Mouse (Mus musculus): ENCODE measurements around the gene Gse1.

Gene Gse1

DNA sequence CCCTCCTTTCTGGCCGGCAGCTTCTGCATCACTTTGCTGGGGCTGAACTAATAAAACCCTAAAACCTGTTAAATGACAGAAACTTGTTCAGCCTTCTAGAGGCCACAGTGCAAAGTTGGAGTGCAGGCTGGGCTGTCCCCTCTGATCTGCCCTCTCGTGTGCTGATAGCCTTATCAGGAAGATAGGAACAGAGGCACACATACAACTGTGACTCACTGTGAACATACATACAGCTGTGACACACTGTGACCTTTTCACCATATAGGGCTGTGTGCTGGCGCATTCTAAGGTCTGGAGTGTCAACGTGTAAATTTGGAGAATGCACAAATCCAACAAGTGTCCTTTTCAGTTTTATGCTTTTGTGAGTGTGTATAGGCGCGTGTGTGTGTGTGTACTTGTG, 226.1 kb downstream of the Gse1 start:
- DNase-seq (ENCODE audit: low read depth), result no peak

DNA sequence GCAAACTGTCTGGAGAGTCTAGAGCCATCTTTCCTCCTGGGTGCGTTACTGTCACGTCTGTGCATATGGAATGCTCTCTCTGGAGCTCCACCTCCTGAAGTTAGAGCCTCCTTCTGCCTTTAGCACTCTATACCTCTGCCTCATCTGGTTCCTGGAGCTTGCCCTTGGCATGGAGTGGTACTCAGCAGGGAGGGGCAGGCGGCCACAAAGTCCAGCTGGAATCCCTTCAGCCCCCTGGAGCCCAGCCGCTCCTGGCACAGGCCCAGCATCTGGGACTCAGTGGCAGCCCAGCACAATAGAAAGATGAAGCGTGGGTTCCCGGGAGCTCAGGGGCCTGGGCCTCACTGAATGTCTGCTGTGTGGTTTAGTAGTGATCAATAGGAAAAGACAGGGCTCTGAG, 232.1 kb downstream of the Gse1 start:
- DNase-seq (ENCODE audit: low read depth), result no peak

DNA sequence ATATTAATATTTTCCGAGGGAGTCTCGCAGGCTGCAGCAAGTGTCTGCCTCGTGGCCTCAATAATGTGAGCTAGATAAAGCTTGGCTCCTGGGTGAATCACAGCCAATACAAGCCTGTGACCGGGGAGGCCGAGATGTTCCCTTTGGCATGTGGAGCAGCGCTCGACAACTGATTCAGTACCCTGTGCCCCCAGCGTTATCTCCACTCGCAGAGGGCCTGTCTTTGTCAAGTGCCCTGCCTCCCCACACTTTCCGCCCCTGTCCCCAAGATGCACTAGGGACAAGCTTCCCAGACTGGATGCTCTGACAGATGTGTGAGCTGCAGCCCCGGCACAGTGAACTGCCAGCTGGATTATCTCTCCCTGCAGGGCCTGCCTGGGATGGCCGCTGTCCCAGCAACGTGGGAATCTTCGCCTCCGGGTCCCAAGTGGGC, 233.9 kb downstream of the Gse1 start:
- DNase-seq (ENCODE audit: low read depth), result no peak

DNA sequence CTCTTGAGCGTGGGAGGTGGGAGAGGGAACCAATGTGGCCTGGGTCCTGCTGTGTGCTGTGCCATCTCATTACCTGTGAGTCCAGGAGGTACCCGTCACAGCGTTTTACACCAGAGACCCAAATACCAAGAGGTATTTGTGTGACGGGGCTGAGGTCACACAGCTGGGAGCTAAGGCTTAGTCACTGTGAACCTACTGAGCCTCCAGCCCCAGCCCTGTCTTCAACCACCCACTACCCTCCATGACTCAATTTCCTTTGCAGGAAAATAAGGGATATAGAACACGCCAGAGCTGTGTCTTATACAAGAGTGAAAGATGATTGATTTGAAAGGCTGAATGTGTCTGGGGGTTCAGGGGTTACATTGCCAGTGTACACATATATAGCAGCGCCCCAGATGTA, 234.4 kb downstream of the Gse1 start:
- no peak for DNase-seq (ENCODE audit: low read depth)

DNA sequence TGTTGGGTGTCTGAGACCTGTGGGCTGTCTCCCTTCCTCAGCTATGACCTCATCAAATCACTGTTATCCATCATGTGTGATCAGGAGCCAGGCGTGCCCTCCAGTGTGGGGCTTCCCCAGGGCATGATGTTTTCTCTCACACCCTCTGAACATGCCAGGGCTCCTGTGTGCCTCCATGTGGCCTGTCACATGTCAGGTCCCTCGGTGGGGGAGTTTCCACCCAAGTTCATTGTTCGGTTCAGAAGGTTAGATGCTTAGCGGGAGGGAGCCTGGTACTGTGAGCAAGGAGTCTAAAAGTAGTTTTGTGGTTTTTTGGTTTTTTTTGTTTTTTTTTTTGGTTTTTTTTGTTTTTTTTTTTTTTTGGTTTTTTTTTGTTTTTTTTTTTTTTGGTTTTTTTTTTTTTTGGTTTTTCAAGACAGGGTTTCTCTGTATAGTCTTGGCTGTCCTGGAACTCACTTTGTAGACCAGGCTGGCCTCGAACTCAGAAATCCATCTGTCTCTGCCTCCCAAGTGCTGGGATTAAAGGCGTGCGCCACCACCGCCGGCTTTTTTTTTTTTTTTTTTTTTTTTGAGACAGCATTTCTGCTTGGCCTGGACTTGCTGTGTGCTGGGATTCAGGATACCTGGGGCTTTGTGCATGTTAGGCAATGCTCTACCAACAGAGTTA, 235.8 kb downstream of the Gse1 start:
- peak; percentile 76 for DNase-seq (ENCODE audit: low read depth)

DNA sequence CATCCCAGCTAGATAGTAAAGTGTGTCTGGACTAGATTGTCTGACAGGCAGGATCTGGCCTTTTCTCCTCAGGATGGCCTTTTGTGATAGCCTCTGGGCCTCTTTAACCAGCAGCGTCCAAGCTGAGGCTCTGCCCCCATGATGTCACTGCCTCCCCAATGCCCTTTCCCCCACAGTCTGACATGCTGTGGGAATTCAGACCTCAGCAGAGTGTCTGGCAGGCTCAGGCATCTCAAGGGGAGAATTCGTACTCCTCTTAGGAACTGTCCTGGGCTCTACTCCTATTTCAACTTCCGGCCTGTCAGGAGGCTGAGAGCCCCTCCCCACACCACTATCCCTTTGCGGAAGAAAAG, 236.3 kb downstream of the Gse1 start:
- no peak for DNase-seq (ENCODE audit: low read depth)

DNA sequence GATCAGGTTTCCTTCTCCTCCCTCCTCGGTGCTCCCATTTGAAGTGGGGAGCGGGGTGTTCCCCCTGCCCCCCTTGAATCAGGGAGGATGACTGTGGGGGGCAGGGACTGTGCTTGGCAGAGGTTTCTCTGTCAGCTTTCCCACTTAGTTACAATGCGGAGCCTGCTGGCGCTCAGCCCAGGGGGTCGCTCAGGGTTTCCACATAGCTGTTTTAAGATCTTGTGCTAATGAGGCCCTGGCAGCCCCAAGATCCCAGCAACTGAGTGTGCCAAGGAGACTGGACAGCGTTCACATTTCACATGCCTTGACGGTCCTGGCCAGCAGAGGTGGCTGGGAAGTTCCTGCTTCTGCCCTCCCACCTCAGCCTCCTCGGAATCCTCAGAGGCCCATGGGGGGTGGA, 237.5 kb downstream of the Gse1 start:
- no peak for DNase-seq (ENCODE audit: low read depth)

DNA sequence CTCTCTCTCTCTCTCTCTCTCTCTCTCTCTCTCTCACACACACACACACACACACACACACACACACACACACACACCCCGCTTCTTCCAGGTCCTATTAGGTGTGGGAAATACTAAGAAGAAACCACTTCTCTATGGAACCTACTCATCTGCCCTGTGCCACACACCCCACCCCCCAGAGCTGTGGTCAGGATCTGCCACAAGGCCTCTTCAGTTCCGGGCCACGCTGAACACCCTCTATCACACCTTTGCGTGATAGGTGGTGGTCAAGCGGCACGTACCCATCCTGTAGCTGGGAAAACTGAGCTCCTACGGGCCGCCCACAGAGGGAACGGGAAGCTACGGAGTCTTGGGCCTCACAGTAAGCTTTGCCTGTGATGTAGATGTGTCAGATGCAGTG, 238.0 kb downstream of the Gse1 start:
- DNase-seq (ENCODE audit: low read depth), result no peak

DNA sequence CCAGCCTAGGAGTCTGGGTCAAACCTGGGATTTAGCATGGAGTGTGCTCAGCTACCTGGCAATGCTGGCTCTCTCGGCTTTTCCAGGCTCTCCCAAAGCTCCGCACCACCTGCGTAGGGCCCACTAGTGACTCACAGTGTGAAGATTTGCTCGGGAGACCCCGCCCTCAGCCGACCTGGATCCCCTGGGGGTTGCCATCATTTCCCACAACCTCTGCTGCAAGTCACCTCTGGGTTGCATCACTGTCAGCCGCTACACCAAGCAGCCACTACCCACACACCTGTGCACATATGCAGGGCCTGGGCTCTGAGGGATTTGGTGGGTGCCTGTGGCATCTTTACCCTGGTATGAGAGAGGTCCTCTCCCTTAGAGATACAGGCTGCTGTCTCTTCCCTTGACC, 239.3 kb downstream of the Gse1 start:
- no peak for DNase-seq (ENCODE audit: low read depth)

DNA sequence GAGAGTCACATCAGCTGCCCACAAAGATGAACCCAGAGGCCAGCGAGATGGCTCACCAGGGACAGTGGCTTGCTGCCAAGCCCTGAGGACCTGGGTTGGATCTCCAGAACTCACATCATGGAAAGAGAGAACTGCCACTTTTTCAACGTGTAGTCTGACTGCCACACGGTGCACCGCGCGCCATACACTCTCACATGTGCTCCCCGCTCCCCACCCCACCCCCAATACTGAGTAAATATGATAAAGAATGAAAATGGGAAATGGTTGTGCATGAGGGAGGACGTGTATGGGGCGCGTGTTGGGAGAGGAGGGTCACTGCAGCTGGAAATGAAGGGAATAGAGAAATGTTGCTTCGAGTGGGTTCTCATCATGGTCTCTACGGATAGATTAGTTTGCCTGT, 241.9 kb downstream of the Gse1 start:
- DNase-seq (ENCODE audit: low read depth), result no peak

DNA sequence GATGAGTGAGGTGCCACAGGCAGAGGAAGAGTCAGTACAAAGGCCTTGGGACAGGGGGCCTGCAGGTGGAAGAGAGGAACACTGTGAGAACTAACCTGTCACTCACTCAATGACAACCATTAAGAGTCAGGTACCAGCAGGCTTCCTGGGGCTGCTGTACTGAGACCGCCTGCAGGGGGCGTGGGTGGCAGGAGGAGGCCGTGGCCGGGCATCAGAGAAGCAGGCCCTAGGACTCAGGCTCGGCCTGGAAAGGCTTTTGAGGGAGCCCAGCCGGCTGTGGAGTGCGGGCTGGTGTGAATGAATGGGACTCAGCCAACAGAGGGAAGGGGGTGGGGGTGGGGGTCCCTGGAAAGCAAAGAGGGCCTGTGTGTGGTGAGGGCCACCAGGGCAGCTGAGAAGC, 242.9 kb downstream of the Gse1 start:
- peak; percentile 49 for DNase-seq (ENCODE audit: low read depth)

DNA sequence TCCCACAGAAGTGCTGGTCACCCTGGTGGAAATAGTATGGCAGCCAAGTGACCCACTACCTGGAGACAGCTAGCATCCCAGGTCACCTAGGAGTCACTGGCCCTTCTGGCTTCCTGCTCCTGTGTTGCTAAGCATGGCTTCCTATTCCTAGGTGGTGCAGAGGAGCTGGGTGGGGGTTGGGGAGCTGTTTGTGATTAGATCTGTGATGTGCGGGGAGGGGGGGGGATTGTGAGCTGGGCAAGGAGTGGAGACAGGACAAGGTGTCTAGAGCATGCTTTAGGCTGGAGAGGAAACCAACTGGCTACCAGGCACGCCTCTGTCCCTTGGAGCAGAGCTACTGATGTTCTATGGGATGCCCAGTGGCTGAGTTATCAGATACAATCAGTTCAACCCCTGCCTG, 243.5 kb downstream of the Gse1 start:
- no peak for DNase-seq (ENCODE audit: low read depth)

DNA sequence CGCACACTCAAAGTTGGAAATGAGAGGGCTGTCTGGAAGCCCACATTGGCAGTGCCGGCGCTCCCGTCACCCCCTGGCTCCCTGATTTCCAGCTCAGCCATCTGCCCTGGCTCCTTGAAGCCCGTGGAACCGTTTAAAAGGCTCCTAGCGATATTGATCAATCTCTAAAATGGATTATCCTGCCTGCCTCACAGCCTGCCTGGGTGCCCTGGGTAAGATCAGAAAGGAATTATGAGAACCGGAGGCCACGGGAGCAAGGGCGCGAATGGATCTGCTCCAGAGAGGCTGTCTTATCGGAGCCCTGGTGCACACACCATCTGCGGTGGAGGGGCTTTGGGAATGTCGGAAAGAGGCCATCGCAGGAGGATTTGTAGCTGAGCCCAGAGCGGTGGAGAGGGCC, 244.0 kb downstream of the Gse1 start:
- DNase-seq (ENCODE audit: low read depth), result no peak

DNA sequence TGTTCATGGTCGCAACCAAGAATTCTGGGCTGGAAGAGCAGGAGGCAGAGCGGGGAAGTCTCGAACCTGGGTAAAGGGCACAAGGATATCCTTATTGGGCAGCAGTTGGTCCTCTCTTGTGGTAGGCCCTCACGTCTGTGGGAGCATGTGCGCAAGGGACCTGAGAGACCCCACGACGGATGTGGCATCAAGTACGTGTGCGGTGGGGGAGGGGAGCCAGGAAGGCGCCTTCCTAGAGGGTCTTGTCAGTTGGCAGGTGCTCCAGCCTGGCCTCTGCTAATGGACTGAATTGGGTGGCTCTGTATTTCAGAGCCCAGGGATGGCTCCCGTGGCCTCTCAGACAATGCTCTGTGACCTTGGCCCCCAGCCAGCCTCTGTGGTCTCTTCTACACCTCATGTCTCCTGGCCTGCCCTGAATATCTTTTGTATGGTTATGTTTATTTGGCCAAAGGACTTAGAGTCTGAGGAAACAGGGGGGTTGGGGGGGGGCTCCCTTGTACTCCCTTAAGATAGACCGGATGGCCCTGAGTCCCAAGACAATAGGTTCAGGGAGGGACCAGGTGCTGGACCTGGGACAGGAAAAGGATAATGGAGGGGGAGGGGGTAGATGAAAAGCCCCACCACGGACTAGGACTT, 245.6 kb downstream of the Gse1 start:
- DNase-seq (ENCODE audit: low read depth), result no peak

DNA sequence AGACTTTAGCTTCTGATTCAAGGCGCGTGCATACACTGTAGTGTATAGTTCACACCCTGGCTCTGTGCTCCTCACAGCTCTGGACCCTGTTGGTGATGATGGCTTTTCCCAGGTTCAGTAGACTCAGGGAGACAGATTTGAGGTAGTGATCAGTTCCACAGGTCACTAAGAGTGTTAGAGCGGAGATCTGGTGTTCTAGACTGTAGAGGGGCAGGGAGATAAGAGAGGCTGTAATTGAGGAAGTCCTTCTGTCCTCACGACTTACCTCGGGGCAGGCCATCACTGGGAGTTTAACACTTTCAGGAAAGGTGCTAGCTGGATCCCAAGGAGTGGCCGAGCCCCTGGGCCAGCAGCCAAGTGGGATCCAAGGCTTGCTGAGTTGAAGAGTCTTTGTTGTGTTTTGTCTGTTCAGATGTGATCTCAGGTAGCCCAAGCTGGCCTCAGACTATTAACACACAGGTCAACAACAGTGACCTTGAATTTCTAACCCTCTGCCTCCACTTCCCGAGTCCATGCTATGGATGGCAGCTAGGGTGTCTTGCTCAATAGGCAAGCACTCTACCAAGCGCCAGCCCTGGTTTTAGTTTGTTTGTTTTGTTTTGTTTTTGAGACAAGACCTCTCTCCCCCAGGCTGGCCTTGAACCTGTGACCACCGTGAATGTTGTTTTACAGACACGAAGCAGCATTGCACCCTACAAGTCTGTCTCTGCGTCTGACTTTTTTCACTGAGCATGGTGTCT, 246.4 kb downstream of the Gse1 start:
- DNase-seq (ENCODE audit: low read depth), result no peak

DNA sequence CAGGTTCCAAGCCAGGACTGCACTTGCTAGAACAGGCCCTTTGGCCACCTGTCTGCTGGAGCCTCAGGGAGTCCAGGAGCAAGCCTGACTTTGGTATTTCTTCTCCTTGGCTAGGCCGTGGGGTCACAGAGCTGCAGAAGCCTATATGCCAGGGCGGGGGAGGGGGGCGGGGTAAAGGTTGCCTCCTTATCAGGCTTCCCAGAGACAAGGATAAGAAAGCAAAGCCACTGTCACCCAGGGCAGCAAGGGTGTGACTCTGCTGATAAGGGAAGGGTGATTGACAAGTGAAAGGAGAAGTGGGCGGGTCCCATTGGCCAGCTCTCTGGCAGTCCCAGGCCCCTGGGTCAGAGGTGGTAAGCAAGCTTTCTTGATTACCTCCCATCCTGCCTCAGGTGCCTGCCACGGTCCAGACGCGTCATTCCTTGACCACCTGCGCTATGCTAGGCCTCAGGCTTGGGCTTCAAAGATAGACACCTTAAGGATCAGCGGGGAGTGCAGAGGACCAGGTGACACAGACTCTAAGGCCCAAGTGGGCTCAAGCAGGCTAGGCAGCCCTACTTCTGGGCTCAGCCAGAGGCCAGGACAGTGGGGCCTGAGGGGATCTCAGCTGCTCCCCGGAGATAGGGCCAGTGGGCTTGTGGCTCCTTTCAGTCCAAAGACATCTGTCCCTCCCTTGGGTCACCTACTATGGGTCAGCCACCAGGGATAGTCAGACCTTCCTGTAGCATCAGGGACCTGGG, 247.4 kb downstream of the Gse1 start:
- DNase-seq (ENCODE audit: low read depth), result no peak

DNA sequence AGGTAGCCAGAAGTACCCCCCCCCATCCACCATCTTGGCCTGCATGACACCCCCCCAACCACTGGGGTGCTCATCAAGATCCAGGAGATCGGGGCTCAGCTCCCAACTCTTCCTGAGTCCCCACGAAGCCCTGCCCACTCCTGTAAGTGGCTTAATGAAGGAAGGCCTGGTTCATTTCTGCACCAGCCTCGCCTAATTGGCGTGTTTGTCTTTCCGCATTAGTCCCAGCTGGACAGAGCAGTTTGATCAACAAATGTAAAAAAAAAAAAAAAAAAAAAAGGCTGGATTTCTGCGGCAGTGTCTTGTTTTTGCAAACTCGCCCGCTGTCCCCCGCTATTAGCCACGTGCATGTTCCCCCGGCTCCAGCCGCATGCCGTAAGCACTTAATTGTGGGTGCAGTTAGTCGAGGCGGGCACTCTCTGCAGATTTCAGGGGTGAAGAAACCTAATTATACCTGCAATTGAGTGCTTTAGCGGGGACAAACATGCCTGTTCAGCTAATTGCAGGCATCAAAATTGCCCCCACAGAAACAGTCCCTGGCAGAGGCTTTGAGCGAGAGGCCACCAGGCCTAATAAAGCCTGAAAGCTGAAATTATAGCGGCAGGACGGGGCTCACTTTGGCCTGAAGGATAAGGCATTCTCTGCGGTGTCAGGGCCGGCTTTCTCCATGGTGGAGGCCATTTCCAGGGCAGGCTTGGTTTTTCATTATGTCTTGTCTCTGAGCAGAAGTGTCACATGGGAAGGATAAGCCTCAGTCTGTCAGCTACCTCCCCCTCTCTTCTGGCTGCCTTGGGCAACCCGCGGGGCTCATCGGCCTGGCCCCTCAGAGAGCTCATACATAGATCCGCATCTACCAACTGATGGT, 248.7 kb downstream of the Gse1 start:
- DNase-seq (ENCODE audit: low read depth), result no peak

DNA sequence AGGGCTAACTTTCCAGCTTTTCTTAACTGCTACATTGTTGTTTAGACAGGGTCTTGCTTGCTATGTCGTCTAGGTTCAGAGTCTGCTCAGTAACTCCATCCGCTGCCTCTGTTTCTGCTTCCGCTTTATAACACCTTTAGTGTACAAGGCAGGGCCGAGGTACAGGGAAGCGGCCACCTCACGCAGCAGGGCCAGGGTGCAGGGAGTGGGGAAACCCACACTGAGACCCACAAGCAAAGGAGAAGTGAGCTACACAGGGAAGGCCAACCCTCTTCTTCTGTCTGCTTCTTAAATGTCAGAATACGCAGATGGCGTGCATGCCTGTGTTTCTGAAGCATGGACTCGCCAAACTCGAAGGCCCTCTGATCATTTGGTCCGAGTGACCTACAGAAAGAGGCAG, 250.5 kb downstream of the Gse1 start:
- no peak for DNase-seq (ENCODE audit: low read depth)

DNA sequence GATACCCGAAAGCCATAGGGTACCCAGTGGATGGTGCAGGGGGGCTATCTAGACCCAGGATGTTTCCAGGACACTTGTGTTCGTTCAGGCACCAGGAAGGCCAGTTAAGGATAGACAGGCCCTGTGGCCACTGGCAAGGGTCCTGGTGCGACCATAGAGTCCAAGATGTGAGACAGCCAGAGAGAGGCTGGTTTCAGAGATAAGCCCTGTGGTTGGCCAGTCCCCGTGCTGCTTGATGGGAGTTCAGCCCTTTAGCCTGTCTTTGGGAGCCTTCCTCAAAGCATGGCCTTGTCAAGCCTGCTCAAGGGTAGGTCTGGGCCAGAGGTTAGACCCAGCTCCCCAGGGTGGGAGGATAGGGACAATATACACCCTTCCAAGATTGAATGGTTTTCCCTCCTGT, 251.4 kb downstream of the Gse1 start:
- DNase-seq (ENCODE audit: low read depth), result no peak

DNA sequence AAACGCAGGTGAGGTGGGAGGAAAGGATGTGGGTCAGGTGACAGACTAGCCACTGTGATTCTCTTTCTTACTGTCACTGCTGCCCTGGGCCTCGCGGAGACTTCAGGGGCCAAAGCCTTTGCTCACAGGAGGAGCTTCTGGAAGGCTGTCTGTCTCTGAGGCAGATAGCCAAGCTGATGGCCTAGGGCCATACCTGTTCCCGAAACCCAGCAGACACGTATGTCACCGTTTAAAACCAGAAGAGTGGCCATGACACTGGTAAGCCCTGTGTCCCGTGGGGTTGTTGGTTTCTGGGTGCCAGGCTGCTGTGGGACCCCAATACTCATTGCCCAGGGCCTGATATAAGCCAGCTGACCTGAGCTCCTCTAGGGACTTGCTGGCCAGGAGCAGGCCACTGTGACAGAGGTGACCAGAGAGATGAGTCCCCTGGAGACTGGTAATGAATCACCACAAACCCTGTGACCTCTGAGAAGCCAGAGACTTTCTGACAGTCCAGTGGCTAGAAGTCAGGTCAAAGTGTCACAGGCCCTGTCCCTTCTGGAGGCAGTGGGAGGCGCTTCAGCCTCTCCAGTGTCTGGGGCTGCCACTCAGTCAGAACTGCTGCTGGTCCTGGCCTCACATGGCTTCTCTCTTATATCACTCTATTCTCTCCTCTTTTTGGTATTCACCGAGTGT, 253.9 kb downstream of the Gse1 start:
- no peak for DNase-seq (ENCODE audit: low read depth)

DNA sequence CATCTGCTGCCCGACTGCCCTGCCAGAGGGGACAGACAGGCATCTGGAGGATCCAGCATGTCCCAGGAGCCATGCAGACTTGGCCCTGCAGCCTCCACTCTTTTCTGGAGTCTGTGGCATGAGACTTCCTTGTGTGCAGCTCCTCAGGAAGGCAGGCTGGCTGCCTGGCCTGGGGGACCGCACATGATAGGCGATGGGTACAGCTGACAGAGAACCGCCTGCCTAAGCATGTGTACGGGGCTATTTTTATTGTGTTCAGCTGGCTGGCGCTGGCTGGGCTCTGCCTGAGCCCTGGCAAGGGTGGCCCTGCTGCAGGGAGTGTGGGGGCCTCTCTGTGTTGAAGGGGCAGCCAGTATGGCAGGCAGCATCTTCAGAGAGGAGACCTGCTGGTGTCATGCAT, 256.2 kb downstream of the Gse1 start:
- DNase-seq (ENCODE audit: low read depth), result no peak
